Mouse (Mus musculus): Measurements from ENCODE around the gene Gm21969. TPM values are rescaled to one million over a fixed set of nuclear protein-coding genes. Genes with fewer than 3 reads are reported as not detected.

Gm21969 gene
- total RNA-seq (2021): under 1 TPM in 1 of 2 experiments, not detected in 1; 0.12 TPM
- long read RNA-seq, experiment 1, partial matches to known transcripts: 0 of 3 reads
- long read RNA-seq, experiment 1, other reads (novel, unspliced or antisense): 3 of 3 reads
- long read RNA-seq, experiment 2, partial matches to known transcripts: 0 of 1 reads
- long read RNA-seq, experiment 2, other reads (novel, unspliced or antisense): 1 of 1 reads

GRCm38 (mm10) chr4:139602357-139603244 is at the start of gene Gm21969:
Gene Gm21969, plus strand, starts transcription at chr4:139603186.
- DNase-seq (ENCODE audit: low spot score in 2 of 2): peak; percentile 51 to 60

- no peak for DNase-seq (ENCODE audit: low spot score in 2 of 2)
Measured at GRCm38 (mm10) chr4:139555235-139555634, 47.8 kb upstream of the Gm21969 start.

GRCm38 (mm10) chr4:139555951-139556350 is 47.0 kb upstream of the Gm21969 start:
- no peak for DNase-seq (ENCODE audit: low spot score in 2 of 2)

GRCm38 (mm10) chr4:139568361-139568760 is 34.6 kb upstream of the Gm21969 start:
- peak; percentile 33 to 49 for DNase-seq (ENCODE audit: low spot score in 2 of 2)

GRCm38 (mm10) chr4:139570756-139571155 is 32.2 kb upstream of the Gm21969 start:
- DNase-seq (ENCODE audit: low spot score in 2 of 2): no peak

GRCm38 (mm10) chr4:139572928-139573512 is 30.0 kb upstream of the Gm21969 start:
- DNase-seq (ENCODE audit: low spot score in 2 of 2): no peak

- peak; percentile 98 to 99 for DNase-seq (ENCODE audit: low spot score in 2 of 2)
Measured at GRCm38 (mm10) chr4:139574156-139574798, 28.7 kb upstream of the Gm21969 start.

- peak; percentile 56 to 64 for DNase-seq (ENCODE audit: low spot score in 2 of 2)
Measured at GRCm38 (mm10) chr4:139574799-139575672, 27.9 kb upstream of the Gm21969 start.

- DNase-seq (ENCODE audit: low spot score in 2 of 2): no peak
Measured at GRCm38 (mm10) chr4:139575673-139576003, 27.3 kb upstream of the Gm21969 start.

- no peak for DNase-seq (ENCODE audit: low spot score in 2 of 2)
Measured at GRCm38 (mm10) chr4:139576251-139576880, 26.6 kb upstream of the Gm21969 start.

GRCm38 (mm10) chr4:139577006-139577405 is 26.0 kb upstream of the Gm21969 start:
- no peak for DNase-seq (ENCODE audit: low spot score in 2 of 2)

GRCm38 (mm10) chr4:139578389-139578788 is 24.6 kb upstream of the Gm21969 start:
- no peak for DNase-seq (ENCODE audit: low spot score in 2 of 2)

- DNase-seq (ENCODE audit: low spot score in 2 of 2): no peak
Measured at GRCm38 (mm10) chr4:139579003-139579402, 24.0 kb upstream of the Gm21969 start.

GRCm38 (mm10) chr4:139579466-139579865 is 23.5 kb upstream of the Gm21969 start:
- DNase-seq (ENCODE audit: low spot score in 2 of 2): no peak

- no peak for DNase-seq (ENCODE audit: low spot score in 2 of 2)
Measured at GRCm38 (mm10) chr4:139580663-139581336, 22.2 kb upstream of the Gm21969 start.

GRCm38 (mm10) chr4:139581427-139582051 is 21.4 kb upstream of the Gm21969 start:
- no peak for DNase-seq (ENCODE audit: low spot score in 2 of 2)

GRCm38 (mm10) chr4:139582346-139582745 is 20.6 kb upstream of the Gm21969 start:
- DNase-seq (ENCODE audit: low spot score in 2 of 2): no peak

- DNase-seq (ENCODE audit: low spot score in 2 of 2): no peak
Measured at GRCm38 (mm10) chr4:139582903-139583302, 20.1 kb upstream of the Gm21969 start.

- DNase-seq (ENCODE audit: low spot score in 2 of 2): no peak
Measured at GRCm38 (mm10) chr4:139583629-139584245, 19.2 kb upstream of the Gm21969 start.
